Mouse (Mus musculus) testis, postnatal 10 days (tissue): ENCODE data around the gene Crybb2.
"Not testable (repeated sequence)": the region's sequence is repeated elsewhere in the genome, so short reads cannot be mapped to it uniquely, and the experiment has no call there.

Experiments used
- DNase-seq: peaks from one replicate; pipeline ENCODE4 v3.0.0; 2021; ENCODE audit warnings: low spot score

Crybb2 gene

GRCm38 (mm10) chr5:113070017-113070416 lies at the start of gene Crybb2:
Gene Crybb2, minus strand, starts transcription at chr5:113070117.
- DNase-seq = no peak

DNA sequence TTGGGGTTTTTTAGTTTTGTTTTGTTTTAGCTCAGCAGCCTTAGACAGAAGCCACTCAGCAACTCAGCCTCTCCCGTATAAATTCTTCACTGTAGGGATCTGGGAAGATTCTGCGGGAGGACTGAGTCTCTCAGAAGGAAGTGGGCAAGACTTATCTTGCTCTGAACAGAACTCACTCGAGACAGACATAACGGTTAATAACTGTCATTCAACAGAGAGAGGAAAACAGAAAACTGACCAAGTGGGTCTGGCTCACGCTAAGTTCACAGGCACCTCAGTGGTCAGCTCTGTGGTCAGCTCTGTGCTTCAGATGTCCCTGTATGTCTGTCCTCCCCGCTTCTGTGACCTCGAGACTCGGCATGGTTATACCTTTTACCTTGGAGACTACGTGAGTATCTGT lies 49.4 kb upstream of the Crybb2 start:
- DNase-seq = no peak

DNA sequence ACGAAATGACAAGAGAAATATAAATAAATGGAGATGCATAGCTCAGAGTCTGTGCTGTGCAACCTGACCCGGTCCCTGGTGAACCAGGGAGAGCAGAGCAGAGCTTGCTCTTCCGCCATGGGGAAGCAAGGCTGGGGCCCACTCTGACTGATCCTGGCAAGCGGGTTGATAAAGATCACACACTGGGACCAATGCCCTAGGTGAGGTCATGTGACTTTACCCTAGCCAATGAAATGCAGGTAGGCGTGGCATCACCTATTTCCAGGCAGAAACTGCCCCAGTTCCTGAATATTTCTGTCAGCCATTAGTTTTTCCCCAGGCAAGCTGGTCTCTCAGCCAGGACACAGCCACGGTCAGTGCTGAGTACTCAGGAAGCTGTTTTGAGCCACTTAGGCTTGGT lies 48.8 kb upstream of the Crybb2 start:
- DNase-seq = no peak

DNA sequence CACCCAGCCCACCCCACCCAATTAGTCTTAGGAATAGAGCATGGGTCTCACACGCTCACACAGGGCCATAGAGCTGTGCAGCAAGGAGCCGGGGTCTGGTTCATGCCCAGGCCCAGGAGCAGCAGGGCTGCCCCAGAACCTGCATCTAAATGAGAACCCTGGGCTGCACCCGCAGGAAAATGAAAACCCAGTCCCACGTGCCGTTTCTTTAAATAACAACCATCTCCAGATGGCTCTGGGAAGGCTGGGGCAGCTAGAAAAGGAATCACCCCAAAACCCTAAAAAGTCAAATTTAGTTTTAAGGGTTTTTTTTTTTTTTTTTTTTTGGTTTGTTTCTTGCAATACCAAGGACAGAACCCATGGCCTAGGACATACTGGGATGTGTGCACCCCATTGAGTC lies 47.4 kb upstream of the Crybb2 start:
- no peak for DNase-seq

- no peak for DNase-seq
These were observed 46.0 kb upstream of the Crybb2 start for GRCm38 (mm10) chr5:113115896-113116295.

DNA sequence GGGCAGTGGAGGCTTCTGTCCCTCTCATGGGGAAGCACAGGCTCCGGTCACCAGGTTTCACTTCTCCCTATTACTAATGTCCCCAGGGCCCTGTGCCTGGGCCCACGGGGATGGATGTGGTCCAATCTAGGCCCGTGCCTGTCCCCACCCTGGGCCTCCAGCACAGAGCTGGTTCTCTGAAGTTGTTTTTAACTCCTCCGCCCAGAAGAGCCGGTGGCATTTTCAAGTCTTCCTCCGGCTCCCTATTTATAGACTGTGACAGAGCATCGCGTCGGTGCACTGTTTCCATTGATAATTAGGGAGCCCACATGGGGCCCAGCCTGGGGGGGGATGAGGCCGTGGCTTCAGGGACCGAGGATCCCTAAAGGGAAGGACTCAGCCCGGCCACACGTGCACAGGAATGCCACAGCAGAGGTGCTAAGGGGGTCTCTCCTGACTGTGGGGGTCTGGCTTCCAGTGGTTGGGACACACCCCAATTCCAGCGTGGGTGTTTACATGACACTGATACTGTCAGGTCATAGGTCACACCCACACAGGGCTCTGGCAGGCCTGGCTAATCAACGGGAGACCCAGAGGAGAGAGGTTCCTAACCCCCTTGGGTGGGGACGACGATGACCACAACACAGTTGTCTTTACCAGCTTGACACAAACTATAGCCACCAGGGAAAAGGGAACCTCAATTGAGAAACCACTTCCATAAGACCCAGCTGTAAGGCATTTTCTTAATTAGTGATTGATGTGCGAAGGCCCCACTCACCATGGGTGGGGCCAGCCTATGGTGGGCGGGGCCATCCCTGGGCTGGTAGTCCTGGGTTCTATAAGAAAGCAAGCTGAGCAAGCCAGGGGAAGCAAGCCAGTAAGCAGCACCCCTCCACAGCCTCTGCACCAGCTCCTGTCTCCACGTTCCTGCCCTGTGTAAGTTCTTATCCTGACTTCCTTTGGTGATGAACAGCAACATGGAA lies 44.6 kb upstream of the Crybb2 start:
- DNase-seq = no peak

DNA sequence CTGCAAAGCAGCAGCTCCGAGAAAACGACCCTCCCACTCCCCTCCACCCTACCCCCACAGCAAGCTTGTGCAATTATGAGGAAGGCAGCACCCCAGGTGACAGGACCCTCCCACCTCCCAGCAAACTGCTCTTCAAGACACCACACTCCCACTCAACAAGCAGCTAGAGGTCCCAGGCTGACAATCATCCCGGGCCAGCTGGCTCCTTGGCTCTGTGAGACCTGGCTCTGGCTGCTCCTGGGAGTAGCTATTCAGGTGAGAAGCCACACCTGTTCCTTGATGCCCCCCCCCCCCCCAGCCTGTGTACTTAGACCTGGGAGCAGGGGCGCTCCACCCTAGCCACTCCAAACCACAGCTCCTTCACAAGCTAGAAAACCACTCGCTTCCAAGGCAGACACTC lies 43.2 kb upstream of the Crybb2 start:
- no peak for DNase-seq

DNA sequence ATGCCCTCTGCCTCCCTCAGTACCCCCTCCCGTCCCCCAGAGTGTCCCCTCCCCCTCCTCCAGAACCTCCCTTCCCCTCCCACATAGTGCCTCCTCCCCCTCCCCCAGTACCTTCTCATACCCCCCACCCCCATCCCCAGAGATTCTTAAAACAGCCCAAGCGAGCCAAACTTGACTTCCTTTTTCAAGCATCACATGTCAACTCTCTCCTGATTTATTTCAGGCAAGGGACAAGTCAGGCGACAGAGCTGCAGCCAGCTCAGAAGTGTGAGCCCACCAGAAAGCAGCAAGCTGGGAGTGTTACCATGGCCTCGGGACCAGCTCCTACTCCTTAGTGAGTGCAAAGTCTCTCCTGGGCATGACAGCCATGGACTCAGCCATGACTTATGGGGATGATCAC lies 41.4 kb upstream of the Crybb2 start:
- no peak for DNase-seq

- no peak for DNase-seq
These were observed 41.0 kb upstream of the Crybb2 start for GRCm38 (mm10) chr5:113110929-113111328.

DNA sequence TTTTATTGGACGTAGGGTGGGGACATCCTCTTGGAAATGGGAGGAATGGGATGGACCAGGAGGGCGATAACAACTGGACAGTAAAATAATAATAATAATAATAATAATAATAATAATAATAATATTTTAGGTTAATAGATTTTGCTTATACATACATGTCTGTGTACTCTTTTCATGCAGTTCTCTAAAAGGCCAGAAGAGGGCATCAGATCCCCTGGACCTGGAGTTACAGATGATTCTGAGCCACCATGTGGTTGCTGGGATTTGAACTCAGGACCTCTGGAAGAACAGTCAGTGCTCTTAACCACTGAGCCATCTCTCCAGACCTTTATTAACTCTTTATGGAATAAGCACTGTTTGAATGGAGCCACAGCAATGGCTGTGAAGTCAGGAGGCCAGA lies 39.7 kb upstream of the Crybb2 start:
- DNase-seq = not testable (repeated sequence)

DNA sequence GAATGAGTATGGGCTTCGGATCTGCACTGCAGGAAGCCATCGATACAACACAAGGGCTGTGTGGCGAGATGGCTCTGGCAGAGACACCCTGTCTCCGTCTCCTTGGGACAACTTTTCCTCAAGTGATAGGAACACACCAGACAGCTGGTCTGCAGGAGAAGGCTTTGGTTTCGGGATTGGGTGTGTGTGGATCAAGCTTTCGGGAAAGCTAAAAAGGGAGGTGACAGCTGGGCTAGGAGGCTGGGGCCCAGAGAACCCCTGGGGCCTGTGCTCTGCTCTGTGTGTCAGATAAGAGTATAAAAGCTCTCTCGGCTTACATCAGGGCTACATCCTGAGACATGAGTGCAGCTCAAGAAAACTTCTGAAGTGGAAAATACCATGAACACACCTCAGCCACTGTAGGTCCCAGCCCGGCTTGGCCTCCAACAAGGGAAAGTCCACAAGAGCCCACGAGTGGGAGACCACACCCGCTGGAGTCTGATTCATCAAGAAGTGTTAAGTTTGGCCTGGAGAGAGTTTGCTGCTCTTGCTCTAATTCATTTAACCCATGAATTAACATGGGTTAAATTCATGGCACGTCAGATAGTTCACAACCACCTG lies 38.3 kb upstream of the Crybb2 start:
- DNase-seq = no peak

DNA sequence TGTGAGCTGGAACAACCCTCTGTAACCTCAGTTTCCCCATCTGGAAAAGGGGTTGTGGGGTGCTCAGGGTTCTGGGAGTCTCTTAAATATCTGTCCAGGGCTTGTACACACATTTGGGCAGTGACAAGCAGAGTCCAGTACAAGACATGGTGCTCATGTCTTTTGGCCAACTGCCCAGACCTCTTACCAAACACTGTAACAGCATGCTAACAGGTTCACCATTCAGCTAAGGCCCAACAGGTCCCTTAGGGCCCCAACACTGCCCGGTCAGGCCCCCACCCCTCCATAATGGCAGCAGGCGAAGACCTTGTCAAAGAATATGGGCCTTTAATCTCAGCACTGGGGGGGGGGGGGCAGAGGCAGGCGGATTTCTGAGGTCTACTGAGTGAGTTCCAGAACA lies 37.8 kb upstream of the Crybb2 start:
- DNase-seq = no peak

DNA sequence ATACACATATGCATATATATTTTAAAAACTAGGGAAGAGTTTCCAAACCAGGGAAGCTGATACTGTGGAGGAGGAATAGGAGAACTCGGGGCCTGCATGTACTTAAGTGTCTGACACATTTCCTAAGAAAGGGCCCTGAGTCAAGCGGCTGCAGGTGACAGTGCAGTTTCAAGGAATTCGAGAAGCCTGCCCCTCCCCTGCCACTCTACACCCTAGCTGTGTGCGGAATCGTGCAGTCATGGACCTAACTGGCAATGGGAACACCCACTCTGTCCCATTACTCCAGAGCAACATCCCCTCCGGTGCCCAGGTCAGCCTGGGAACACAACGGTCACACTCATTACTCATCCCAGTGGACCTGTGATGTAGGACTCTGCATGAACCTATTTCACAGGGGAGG lies 36.7 kb upstream of the Crybb2 start:
- DNase-seq = no peak

GRCm38 (mm10) chr5:113105481-113105880 lies 35.6 kb upstream of the Crybb2 start:
- DNase-seq = no peak

DNA sequence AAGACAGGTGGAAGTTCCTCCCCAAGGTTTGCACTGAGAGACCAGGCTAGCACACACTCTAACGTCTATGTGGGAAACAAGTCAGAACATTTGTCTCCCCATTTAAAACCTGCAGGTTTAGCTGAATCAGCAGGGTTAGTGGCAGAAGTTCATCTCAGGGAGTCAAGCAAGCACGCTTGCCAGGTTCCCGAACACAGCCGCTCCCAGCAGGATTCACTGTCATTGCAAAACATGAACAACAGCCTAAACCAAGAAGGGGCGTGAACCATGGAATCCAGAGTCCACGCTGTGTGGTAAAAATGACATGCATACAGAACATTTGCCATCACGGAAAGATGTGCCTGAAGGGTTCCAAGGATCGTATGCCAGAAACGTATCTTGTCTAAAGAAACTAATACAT lies 35.1 kb upstream of the Crybb2 start:
- DNase-seq = no peak

GRCm38 (mm10) chr5:113102455-113102854 lies 32.5 kb upstream of the Crybb2 start:
- DNase-seq = no peak

DNA sequence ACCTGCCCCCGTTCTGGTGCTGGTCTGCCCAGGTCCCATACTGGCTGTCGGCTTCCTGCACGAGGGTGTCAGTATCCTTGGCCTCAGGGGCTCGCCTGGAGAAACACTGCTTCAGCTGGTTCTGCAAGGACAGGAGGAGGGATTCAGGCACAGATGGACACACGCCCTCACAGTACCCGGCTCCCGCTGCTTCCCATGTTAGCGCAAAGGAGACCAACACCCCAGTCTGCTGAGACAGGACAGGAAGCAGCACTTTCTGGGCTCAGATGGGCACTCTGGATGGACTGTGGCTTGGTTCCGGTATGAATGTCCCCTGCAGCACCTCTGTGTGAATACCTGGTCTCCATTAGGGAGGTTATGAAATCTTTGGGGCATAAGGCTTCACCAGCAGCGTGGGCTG lies 31.5 kb upstream of the Crybb2 start:
- no peak for DNase-seq

DNA sequence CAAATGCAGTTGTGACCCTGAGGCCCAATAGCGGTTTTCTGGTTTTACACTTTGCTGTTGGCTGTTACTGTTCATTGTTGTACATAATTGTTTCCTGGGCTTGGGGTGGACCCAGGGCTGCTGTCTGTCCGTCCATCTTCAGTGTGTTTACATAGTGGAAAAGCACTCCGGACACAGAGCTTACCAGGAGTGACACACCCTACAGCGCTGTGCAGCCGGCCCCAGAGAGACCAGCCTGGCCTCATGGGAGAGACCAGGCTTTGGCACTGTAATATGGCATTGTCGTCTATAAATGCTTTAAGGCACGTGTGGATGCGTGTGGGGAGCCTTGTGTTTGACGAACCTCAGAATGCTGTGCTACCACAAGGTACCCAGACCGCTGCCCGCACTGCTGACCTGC lies 30.5 kb upstream of the Crybb2 start:
- no peak for DNase-seq

- peak; percentile 97 for DNase-seq
These were observed 29.6 kb upstream of the Crybb2 start for GRCm38 (mm10) chr5:113099546-113099945.

DNA sequence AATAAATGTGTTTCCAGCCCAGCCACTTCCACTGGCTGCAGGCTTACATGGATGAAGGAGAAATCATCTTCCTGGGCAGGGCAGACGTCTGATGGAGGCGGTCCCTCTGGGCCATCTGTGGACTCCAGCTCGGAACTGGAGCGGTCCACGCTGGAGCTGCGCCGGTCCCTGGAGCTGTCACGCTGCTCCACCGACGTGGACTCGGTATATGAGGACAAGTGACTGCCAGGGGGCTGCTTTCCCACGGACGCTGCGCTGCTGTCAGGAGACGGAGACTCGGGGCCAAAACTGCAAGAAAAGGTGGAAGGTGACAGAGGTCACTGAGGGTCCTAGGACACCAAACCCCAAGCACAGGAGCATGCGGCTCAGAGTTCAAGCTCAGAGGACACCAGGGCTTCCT lies 27.6 kb upstream of the Crybb2 start:
- no peak for DNase-seq

- DNase-seq = no peak
These were observed 25.5 kb upstream of the Crybb2 start for GRCm38 (mm10) chr5:113095456-113095855.

GRCm38 (mm10) chr5:113092406-113092805 lies 22.5 kb upstream of the Crybb2 start:
- no peak for DNase-seq

- DNase-seq = peak; percentile 75
These were observed 21.2 kb upstream of the Crybb2 start for GRCm38 (mm10) chr5:113091162-113091561.

DNA sequence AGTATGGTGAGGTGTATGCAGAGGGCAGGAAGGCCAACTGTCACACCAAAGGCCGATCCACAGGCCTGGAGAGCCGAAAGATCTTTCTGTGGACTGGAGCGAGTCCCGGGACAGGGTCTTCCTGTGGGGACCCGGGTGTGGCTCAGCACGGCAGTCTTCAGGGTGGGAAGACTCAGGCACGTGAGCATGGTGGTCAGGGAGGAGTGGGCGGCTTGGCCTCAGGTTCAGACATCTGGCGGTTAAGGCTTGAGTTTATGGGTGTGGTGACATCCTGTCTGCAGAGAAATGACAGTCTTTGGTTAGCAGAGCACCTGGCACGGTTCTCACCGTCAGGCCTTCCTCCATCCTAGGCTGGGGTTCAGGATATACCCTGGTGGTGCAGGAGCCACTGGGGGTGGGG lies 20.8 kb upstream of the Crybb2 start:
- DNase-seq = no peak
